Mouse (Mus musculus) Patski (cell line): ENCODE measurements around the gene Ceacam19. TPM values are rescaled to one million over a fixed set of nuclear protein-coding genes. Genes with fewer than 3 reads are reported as not detected.

Experiments used
- ATAC-seq: fragments of 100-300 bp; one replicate; pipeline ENCODE4 v1.8.0; 2021
- CTCF ChIA-PET: fragments of 350-600 bp; sonication (Branson Sonifier 250); formaldehyde crosslinking; loops from one replicate; lab custom pipeline; 2022; ENCODE audit warnings: inconsistent platforms; lab: Charles Lee
- POLR2A ChIA-PET: fragments of 350-600 bp; sonication (Branson Sonifier 250); formaldehyde crosslinking; loops from one replicate; lab custom pipeline; 2022; ENCODE audit warnings: antibody characterized with exemption, inconsistent platforms; lab: Charles Lee
- DNase-seq: peaks from one replicate; pipeline ENCODE4 v3.0.0-alpha.2; 2011; ENCODE audit warnings: low read depth, low spot score
- H3K27me3 ChIP-seq: fragments of 371-371 bp; one replicate; pipeline ENCODE4 v1.5.1; 2021
- CTCF ChIP-seq: fragments of 100-300 bp; IDR thresholded peaks from one replicate; pipeline ENCODE4 v1.5.1; 2021
- in situ Hi-C: fragments of 300-500 bp; cut with MboI; formaldehyde crosslinking; loops from 3 replicates; pipeline ENCODE4 v1.11.1; 2018; ENCODE audit warnings: low pct_unique_long_range_greater_than_20kb, mixed read lengths
- polyA plus RNA-seq: library from polyadenylated mRNA; unstranded; gene quantifications from one replicate; pipeline ENCODE4 v1.2.3, GENCODE M21; 2021

Ceacam19 gene
- polyA plus RNA-seq, 1 experiment from 2014 or later, result 0.21 TPM

DNA sequence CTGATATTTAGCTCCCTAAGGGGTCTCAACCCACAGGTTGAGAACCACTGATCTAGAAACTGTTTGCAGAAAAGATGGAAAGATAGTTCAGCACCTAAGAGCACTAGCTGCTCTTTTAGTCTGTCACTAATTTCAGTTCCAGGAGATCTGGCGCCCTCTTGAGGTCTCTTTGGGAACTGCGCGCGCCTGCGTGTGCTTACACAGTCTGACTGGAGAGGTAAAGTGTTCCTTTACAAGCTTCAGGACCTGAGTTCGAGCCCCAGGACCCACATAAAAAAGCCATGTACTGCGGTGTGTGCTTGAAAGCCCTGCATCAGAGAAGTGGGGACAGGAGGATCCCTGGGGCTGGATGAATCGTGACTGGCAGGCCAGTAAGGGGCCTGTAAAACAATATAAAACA lies 2.1 kb upstream of the Ceacam19 start:
- ATAC-seq (no peak), DNase-seq (no peak)
- POLR2A ChIA-PET, result no interaction called here
- TF ChIP-seq CTCF, result peak; percentile 80
- in situ Hi-C loops, result no loop called here
- CTCF ChIA-PET, result interaction anchor here (0.6 to 1.4 kb wide), 7 partner anchors 9 to 191 kb away, joined by 3 to 6 read pairs (median 3); partner anchors contain the start of gene Apoe
- peaks cover 3% of the 10 kb centered on the region for H3K27me3 ChIP-seq

DNA sequence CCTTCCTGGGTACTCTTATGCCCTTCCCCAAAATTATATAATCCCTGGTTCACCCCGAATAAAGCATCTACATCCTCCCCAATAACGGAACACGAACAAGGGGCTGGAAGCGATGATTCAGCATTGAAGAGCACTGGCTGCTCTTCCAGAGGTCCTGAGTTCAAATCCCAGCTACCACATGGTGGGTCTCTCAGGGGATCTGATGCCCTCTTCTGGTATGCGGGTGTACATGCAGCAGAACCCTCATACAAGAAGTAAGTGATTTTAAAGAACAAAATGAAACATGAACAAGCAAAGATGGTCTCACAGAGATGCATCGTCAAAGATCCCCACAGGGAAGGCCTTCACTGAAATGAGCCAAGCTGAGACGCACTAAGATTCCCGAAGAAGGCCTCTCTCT lies 7.0 kb downstream of the Ceacam19 start:
- H3K27me3 ChIP-seq, result no peaks in the 10 kb centered on the region
- DNase-seq (no peak), ATAC-seq (no peak)
- in situ Hi-C loops, result no loop called here
- TF ChIP-seq CTCF, result peak; percentile 59
- ChIA-PET CTCF (interaction anchor here (1.5 to 1.7 kb wide), 3 partner anchors 9 to 80 kb away, joined by 3 to 6 read pairs (median 3); no protein-coding TSS in a partner anchor), POLR2A (no interaction called here)

DNA sequence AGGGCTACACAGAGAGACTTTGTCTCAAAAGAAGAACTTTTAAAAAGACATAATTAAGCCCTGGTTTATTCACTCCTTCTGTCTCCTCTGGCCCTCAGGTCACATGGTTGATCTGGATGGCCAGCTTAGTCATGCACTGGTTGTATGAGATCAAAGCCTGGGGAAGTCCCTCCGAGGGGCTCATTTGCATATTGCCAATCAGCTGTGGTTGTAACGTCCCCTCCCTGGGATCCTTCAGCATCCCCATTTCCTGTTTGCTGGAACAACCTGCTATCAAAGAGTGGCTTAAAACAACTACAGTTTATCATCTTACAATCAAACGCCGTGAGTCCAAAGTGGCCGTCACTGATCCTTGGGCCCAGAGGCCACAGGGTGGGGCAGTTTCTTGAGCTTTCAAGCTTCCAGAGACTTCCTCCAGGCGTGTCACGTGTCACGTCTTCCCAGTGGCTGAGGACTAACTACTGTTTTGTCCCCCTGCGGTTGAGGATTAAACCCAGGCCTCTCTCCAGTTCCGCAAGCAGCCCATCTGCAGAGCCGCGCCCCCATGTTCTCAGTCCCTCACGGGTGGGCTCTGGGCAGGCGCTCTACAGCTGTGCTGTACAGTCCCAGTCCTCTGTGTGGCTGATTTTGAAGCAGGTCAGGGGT lies 10.9 kb downstream of the Ceacam19 start:
- H3K27me3 ChIP-seq, result no peaks in the 10 kb centered on the region
- peak; percentile 64 for ATAC-seq
- POLR2A ChIA-PET, result no interaction called here
- TF ChIP-seq CTCF, result no peak
- in situ Hi-C loops, result loop anchor here (5.0 kb wide), 1 partner anchor 80 kb away; no protein-coding TSS in a partner anchor
- CTCF ChIA-PET, result interaction anchor here (0.9 to 2.5 kb wide), 7 partner anchors 8 to 128 kb away, joined by 3 to 9 read pairs (median 3); partner anchors contain the start of gene Cblc
- peak; percentile 35 for DNase-seq

DNA sequence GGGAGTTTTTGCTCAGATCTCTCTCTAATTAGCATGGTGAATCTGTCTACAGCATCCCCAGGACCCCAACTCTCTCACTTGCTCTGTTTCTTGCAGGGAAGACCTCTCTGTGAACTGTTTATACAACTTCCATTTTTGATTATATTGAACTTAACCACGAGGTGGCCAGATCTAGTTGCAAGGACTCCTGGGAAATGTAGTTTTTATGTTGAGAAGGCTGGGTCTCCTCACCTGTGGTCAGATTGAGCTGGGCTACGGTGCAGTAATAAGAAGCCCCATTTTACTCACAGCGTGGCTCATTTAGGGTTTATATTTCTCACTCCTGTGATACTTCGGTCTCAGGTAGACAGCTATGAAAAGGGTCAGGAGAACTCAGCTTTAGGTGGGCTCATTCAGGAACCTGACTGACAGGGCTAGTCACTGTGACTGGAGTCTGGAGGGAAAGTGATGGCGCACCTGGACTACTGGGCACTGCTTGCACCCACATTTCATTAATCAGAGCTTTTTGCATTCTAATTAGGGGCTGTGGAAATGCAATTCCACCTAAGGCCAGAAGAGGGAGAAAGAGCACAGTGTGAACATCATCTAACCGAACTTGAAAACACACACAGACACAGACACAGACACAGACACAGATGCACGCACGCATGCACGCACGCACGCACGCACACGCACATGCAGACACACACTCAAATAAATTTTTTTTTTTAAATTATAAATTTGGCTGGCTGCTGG lies 11.7 kb downstream of the Ceacam19 start:
- no peaks in the 10 kb centered on the region for H3K27me3 ChIP-seq
- CTCF ChIA-PET, result interaction anchor here (0.6 to 2.5 kb wide), 11 partner anchors 9 to 127 kb away, joined by 3 to 9 read pairs (median 3); partner anchors contain the start of gene Cblc
- POLR2A ChIA-PET, result no interaction called here
- no peak for ATAC-seq
- DNase-seq, result no peak
- in situ Hi-C loops, result loop anchor here (5.0 kb wide), 1 partner anchor 81 kb away; no protein-coding TSS in a partner anchor
- TF ChIP-seq CTCF, result peak; percentile 79

DNA sequence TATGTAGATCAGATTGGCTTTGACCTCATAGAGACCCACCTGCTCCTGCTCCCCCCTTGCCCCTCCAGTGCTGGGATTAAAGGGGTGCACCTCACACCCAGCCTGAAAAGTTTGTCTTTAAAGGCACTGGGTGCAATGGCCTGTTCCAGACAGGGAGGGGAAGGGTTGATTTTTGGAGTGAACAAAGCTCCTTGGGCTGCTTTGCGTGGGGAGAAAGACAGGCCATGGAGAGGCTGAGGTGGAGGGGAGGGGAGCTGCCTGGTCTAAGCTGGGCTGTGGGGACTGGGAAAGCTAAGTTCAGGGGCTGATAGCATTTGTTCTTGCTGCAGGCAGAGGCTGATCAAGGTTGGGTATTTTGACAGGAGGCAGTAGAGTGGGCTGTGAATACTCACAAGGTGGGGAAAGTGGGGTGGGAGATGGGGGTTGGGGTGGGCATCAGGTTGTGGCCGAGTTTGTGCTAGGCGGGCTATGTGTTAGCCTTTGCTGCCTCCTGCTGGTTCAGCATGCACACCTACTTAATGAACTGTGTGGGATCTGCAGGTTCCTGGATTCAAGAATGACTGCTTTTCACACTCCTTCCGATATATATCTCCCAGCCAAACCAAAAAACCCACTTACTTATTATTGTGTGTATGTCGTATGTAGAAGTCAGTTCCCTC lies 15.7 kb downstream of the Ceacam19 start:
- ATAC-seq (peak; percentile 42), DNase-seq (no peak)
- ChIA-PET CTCF (interaction anchor here (0.7 to 4.6 kb wide), 7 partner anchors 18 to 82 kb away, joined by 3 to 30 read pairs (median 4); no protein-coding TSS in a partner anchor), POLR2A (no interaction called here)
- H3K27me3 ChIP-seq, result no peaks in the 10 kb centered on the region
- in situ Hi-C loops, result loop anchor here (5.0 kb wide), 1 partner anchor 70 kb away; no protein-coding TSS in a partner anchor
- TF ChIP-seq CTCF, result no peak

DNA sequence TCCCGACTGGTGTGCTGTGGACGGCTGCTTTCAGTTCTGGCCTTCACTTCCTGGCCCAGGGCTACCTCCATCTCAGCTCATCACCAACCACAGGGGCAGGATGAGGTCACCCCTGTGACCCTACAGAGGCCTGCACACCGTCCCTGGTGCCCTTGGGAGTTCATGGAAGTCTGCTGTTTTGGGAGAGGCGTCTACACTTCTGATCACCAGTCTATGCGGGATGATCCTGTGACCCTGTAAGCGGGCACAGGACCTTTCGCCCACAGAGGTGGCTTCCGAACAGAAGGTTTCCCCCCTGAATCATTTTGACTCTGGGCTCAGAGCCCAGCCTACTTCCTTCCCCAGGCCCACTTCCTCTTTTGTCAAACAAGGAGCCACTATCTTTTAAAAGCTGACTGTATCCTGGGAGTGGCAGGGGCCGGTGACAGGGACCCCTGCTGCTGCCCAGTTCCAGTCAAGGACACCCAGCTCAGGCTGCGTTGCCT lies 16.6 kb downstream of the Ceacam19 start:
- POLR2A ChIA-PET, result no interaction called here
- H3K27me3 ChIP-seq, result no peaks in the 10 kb centered on the region
- no peak for TF ChIP-seq CTCF
- in situ Hi-C loops, result loop anchor here (5.0 kb wide), 1 partner anchor 69 kb away; no protein-coding TSS in a partner anchor
- DNase-seq (no peak), ATAC-seq (no peak)
- CTCF ChIA-PET, result interaction anchor here (1.3 to 4.6 kb wide), 4 partner anchors 69 to 81 kb away, joined by 4 to 30 read pairs (median 9); no protein-coding TSS in a partner anchor

DNA sequence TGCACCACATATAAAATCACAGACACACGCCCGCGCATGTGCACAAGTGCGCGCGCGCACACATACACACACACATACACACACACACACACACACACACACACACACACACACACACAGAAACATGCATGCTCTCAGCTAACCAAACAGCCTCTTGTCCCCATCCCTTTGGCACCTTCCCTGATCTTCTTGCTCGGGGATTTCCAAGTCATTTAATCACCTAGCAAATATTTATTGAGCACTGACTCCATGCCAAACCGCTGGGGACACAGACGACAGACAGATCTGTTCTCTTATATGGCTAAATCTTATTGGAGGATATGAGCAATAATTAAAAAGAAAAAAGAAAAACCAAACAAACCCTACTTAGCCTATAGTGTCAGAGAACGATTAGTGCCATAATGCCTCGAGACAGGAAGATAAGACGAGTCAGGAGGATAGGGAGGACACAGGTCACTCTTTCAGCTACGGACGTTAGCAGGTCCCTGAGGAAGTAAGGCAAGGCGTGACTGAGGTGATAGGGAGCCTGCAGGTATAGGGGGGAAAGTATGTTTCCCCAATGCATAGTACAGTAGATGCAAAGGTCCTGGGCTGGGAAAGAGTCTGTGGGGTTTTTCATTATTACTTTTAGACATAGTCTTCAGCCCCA lies 19.9 kb downstream of the Ceacam19 start:
- in situ Hi-C loops, result no loop called here
- TF ChIP-seq CTCF, result no peak
- ChIA-PET CTCF (interaction anchor here (0.8 to 1.5 kb wide), 3 partner anchors 24 to 75 kb away, joined by 3 to 5 read pairs (median 4); partner anchors contain the start of gene Cblc), POLR2A (no interaction called here)
- ATAC-seq (no peak), DNase-seq (no peak)
- no peaks in the 10 kb centered on the region for H3K27me3 ChIP-seq

DNA sequence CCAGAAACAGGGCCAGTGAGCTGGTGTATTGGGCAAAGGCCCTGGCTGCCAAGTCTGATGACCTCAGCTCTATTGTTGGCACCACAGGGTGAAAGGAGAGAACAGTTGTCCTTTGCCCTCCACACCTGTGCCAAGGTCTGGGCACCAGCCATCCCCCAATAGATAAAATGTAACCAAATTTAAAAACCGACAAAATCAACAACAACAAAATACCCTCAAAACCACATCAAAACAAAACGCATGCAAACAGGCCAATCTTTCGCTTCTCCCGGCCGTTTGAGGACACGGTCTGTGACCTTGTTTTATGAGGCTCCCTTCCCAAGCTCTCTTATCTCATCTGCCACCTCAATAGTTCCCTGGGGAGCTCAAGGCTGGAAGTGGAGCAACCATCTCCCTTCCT lies 21.3 kb downstream of the Ceacam19 start:
- no peak for DNase-seq
- no peak for ATAC-seq
- in situ Hi-C loops, result no loop called here
- POLR2A ChIA-PET, result no interaction called here
- H3K27me3 ChIP-seq, result no peaks in the 10 kb centered on the region
- CTCF ChIA-PET, result interaction anchor here (0.7 to 1.5 kb wide), 5 partner anchors 17 to 76 kb away, joined by 3 to 8 read pairs (median 5); no protein-coding TSS in a partner anchor
- no peak for TF ChIP-seq CTCF

DNA sequence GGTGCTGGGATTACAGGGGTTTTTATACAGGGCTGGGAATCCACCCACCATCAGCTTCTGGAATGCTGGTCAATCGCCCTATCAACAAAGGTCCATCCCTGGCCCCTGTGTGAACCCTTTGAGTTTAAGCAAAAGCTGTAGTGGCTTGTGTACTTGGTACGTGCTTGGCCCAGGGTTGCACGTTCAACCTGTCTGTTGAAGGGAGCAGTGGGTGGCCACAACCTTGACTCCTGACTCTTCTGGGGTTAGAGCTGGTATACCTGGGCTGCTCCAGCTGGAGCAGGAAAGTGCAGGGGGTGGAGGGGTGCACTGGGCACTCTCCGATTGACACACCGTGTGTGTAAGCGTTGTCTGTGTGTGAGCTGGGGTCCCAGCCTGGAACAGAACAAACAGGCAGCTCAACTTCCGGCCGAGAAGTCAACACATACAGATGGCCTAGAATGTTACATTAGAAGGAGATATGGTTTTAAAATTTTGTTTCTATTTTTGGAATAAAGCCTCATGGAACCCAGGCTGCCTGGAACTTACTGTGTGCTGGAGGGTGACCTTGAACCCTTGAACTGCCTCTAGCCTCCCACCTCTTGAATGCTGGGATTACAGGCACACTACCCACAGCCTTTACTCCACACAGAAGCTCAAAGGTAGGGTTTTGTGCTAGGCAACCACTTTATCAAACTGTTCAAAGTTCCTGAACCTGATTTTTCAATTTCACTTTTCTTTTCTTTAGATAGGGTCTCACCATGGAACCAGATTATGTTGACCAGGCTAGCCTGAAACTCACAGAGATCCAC lies 22.3 kb downstream of the Ceacam19 start:
- ChIA-PET POLR2A (no interaction called here), CTCF (interaction anchor here (1.4 to 1.5 kb wide), 2 partner anchors 16 to 62 kb away, joined by 5 to 8 read pairs; no protein-coding TSS in a partner anchor)
- in situ Hi-C loops, result no loop called here
- no peak for ATAC-seq
- no peak for DNase-seq
- no peak for TF ChIP-seq CTCF
- H3K27me3 ChIP-seq, result no peaks in the 10 kb centered on the region
